In genomic region chr17:14539191-14539590, GRCm38 (mm10) we compare ENCODE assay signal across 24 mouse cellular contexts.
DNase-seq lines count a peak whose midpoint lies in the region; ATAC-seq and TF ChIP-seq lines count a peak whose summit lies in the region.
"Had no signal": no experiment of that assay in that cellular context is flagged by ENCODE, and none has a peak within 500 bp of the region (broad histone marks: within the 10 kb centered on the region; RNA-seq: fewer than 3 reads in every experiment).

No protein-coding gene starts in this region.

- H3K9ac ChIP-seq in intestine, embryonic 14.5 days (ENCODE audit: low read length) = no peak overlapping the region
- no peak overlapping the region for H3K9ac ChIP-seq in intestine, embryonic 15.5 days
- H3K9ac ChIP-seq: embryonic facial prominence, embryonic 12.5 days; forebrain, embryonic 12.5 days had no signal

- no peaks in the 10 kb centered on the region for H3K27me3 ChIP-seq in intestine, embryonic 14.5 days (replicated peaks; ENCODE audit: control insufficient read depth, insufficient read depth, low read length)
- no peaks in the 10 kb centered on the region for H3K27me3 ChIP-seq in intestine, embryonic 15.5 days (replicated peaks)
- H3K27me3 ChIP-seq: embryonic facial prominence, embryonic 12.5 days; forebrain, embryonic 12.5 days had no signal

- peaks cover 24% of the 10 kb centered on the region for H3K4me1 ChIP-seq in intestine, embryonic 14.5 days (replicated peaks; ENCODE audit: control insufficient read depth, insufficient read depth, low read length)
- peaks cover 13% of the 10 kb centered on the region; the same call in 1 of the 2 replicates for H3K4me1 ChIP-seq in intestine, embryonic 15.5 days (replicated peaks)
- H3K4me1 ChIP-seq in embryonic fibroblast, embryonic 13.5 days (ENCODE audit: control insufficient read depth, insufficient read depth, low read length) = peaks cover 6% of the 10 kb centered on the region
- H3K4me1 ChIP-seq: embryonic facial prominence, embryonic 12.5 days; forebrain, embryonic 10.5 days; forebrain, embryonic 12.5 days had no signal

- H3K4me3 ChIP-seq in intestine, embryonic 14.5 days (ENCODE audit: low read depth, low read length) = no peak overlapping the region
- H3K4me3 ChIP-seq in intestine, embryonic 15.5 days (replicated peaks) = no peak overlapping the region
- no peak overlapping the region for H3K4me3 ChIP-seq in embryonic fibroblast, embryonic 13.5 days (ENCODE audit: insufficient read depth, low read length)
- H3K4me3 ChIP-seq: embryonic facial prominence, embryonic 10.5 days; embryonic facial prominence, embryonic 12.5 days; erythroblast, embryonic 14.5 days; forebrain, embryonic 10.5 days; forebrain, embryonic 12.5 days had no signal

- WGBS in intestine, embryonic 14.5 days = 44% methylated on average over 3 of the region's 3 CpGs
- WGBS in intestine, embryonic 15.5 days = 44% methylated on average over 3 of the region's 3 CpGs

- no peak for DNase-seq in frontal cortex, postnatal 25 days (ENCODE audit: low spot score in 2 of 2)
- no peak for DNase-seq in intestine, embryonic 14.5 days (ENCODE audit: low spot score)
- DNase-seq in 3T3-L1 (ENCODE audit: low read depth, low spot score) = peak; percentile 59
- DNase-seq in gastrocnemius, postnatal 10 days = no peak
- DNase-seq: adrenal gland, adult 8-10 months; adrenal gland, postnatal 14 days; adrenal gland, postnatal 36 days; cerebellum, adult 11-12 months; cerebellum, adult 2 months; cerebellum, adult 9-10 months; cerebellum, postnatal 10 days; cerebellum, postnatal 25 days had no signal

- H3K36me3 ChIP-seq in intestine, embryonic 14.5 days (ENCODE audit: control insufficient read depth, insufficient read depth, low read length) = no peaks in the 10 kb centered on the region
- no peaks in the 10 kb centered on the region for H3K36me3 ChIP-seq in intestine, embryonic 15.5 days
- H3K36me3 ChIP-seq: embryonic facial prominence, embryonic 10.5 days; embryonic facial prominence, embryonic 12.5 days; forebrain, embryonic 10.5 days; forebrain, embryonic 12.5 days had no signal

- peak; percentile 20; the same call in 1 of the 2 replicates for ATAC-seq in frontal cortex, adult (ENCODE audit: low TSS enrichment)
- ATAC-seq in intestine, embryonic 14.5 days (replicated peaks; ENCODE audit: low FRiP score, low TSS enrichment, low read depth) = no peak
- no peak for ATAC-seq in intestine, embryonic 15.5 days
- ATAC-seq: activated CD4-positive, CD25-positive, alpha-beta regulatory T cell, adult 4 months; forebrain, embryonic 14.5 days; forebrain, embryonic 16.5 days; Patski had no signal

- TF ChIP-seq POLR2A in embryonic fibroblast, embryonic 13.5 days (IDR thresholded peaks at IDR 0.05; ENCODE audit: low read depth, low read length) = no peak

- H3K9me3 ChIP-seq in intestine, embryonic 14.5 days (ENCODE audit: control insufficient read depth, low read length) = no peaks in the 10 kb centered on the region
- no peaks in the 10 kb centered on the region for H3K9me3 ChIP-seq in intestine, embryonic 15.5 days
- H3K9me3 ChIP-seq: embryonic facial prominence, embryonic 10.5 days; embryonic facial prominence, embryonic 12.5 days; forebrain, embryonic 10.5 days; forebrain, embryonic 12.5 days had no signal

- TF ChIP-seq CTCF in embryonic fibroblast, embryonic 13.5 days (IDR thresholded peaks at IDR 0.05; ENCODE audit: borderline replicate concordance, insufficient read depth, low read length) = no peak

- H3K4me2 ChIP-seq in intestine, embryonic 14.5 days (ENCODE audit: low read length) = no peak overlapping the region
- no peak overlapping the region for H3K4me2 ChIP-seq in intestine, embryonic 15.5 days (replicated peaks)
- H3K4me2 ChIP-seq: embryonic facial prominence, embryonic 12.5 days; forebrain, embryonic 12.5 days had no signal

- H3K27ac ChIP-seq in intestine, embryonic 14.5 days (ENCODE audit: low read depth) = peak overlapping the region; percentile 80
- no peak overlapping the region for H3K27ac ChIP-seq in intestine, embryonic 15.5 days
- H3K27ac ChIP-seq in embryonic fibroblast, embryonic 13.5 days (ENCODE audit: insufficient read depth, low read length) = 0 out of 2 replicates have a peak overlapping the region, but pooled peaks have one; percentile 23
- H3K27ac ChIP-seq: embryonic facial prominence, embryonic 10.5 days; embryonic facial prominence, embryonic 12.5 days; forebrain, embryonic 10.5 days; forebrain, embryonic 12.5 days had no signal
